Mouse (Mus musculus): ENCODE data around the gene Gm9195. TPM values are rescaled to one million over a fixed set of nuclear protein-coding genes. Genes with fewer than 3 reads are reported as not detected.

The Gm9195 gene
- polyA plus RNA-seq, 1 experiment from 2014 or later = 0.03 TPM

- Histone ChIP-seq H3K4me1 (ENCODE audit: control insufficient read depth, insufficient read depth, low read length) (0 out of 2 replicates have a peak, but pooled peaks cover 3% of the 10 kb centered on the region), H3K4me3 (ENCODE audit: low read depth, low read length) (peak overlapping the region; percentile 37), H3K27ac (replicated peaks; ENCODE audit: low read depth, low read length) (no peak overlapping the region), H3K27me3 (replicated peaks; ENCODE audit: control insufficient read depth, insufficient read depth, low read length) (no peaks in the 10 kb centered on the region), H3K9me3 (ENCODE audit: control insufficient read depth, low read length) (no peaks in the 10 kb centered on the region), H3K4me2 (ENCODE audit: low read depth, low read length) (peak overlapping the region; percentile 66), H3K36me3 (ENCODE audit: control insufficient read depth, insufficient read depth, low read length) (no peaks in the 10 kb centered on the region), H3K9ac (ENCODE audit: low read depth, low read length) (peak overlapping the region; percentile 30)
- no peak for ATAC-seq (ENCODE audit: low read depth)
- peak; percentile 9 for DNase-seq (ENCODE audit: low spot score)
- WGBS = 16% methylated on average over 11 of the region's 11 CpGs
These were observed 15.2 kb upstream of the Gm9195 start for GRCm38 (mm10) chr14:72506723-72507420.

DNA sequence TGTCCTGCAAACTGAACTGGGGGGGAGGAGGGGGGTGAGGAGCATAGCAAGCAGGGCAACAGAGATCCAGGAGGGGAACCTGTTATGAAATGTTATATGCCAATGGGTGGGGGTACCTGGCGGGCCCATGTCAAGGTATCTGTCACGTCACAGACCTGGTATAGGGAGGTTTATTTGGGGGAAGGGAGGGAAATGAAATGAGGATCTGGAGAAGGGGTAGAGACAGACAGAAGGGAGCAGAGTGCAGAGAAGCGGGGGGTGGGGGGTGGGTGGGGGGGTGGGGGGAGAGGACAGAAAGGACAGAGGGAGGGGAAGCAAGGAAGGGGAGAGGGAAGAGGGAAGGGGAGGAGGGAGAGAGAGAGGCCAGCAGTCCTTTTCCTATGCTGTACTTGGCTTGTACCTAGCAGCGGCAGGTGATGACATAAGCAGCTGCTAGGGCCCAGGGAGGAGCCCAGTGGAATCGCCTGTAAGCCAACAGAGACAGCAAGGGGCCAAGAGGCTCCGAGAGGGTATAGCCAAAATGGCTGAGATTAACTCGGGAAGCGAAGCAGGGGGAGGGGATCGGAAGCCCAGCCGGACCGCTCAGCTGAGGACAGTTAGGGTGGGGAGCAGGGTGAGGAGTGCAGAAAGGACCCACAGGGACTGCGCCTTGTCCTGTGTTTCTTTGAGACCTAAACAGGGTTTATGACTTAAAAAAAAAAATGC is 14.5 kb upstream of the Gm9195 start:
- 12% methylated on average over 12 of the region's 12 CpGs for WGBS
- Histone ChIP-seq H3K36me3 (ENCODE audit: control insufficient read depth, insufficient read depth, low read length) (no peaks in the 10 kb centered on the region), H3K4me3 (ENCODE audit: low read depth, low read length) (peak overlapping the region; percentile 37), H3K9ac (ENCODE audit: low read depth, low read length) (peak overlapping the region; percentile 30), H3K4me1 (ENCODE audit: control insufficient read depth, insufficient read depth, low read length) (0 out of 2 replicates have a peak, but pooled peaks cover 3% of the 10 kb centered on the region), H3K27ac (replicated peaks; ENCODE audit: low read depth, low read length) (no peak overlapping the region), H3K4me2 (ENCODE audit: low read depth, low read length) (peak overlapping the region; percentile 66), H3K27me3 (replicated peaks; ENCODE audit: control insufficient read depth, insufficient read depth, low read length) (no peaks in the 10 kb centered on the region), H3K9me3 (ENCODE audit: control insufficient read depth, low read length) (no peaks in the 10 kb centered on the region)
- peak; percentile 72 for ATAC-seq (ENCODE audit: low read depth)
- peak; percentile 55 for DNase-seq (ENCODE audit: low spot score)

DNA sequence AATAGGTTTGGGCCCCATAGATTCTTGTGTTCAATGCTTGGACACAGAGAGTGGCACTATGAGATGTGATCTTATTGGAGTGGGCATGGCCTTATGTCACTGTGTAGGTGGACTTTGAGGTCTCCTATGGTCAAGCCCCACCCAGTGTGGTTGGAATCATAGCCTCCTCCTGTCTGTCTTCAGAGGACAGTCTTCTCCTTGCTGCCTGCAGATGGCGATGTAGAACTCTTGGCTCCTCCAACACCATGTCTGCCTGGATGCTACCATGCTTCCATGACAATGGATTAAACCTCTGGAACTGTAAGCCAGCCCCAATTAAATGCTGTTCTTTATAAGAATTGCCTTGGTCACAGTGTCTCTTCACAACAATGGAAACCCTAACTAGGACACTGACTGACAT is 13.3 kb upstream of the Gm9195 start:
- ATAC-seq (ENCODE audit: low read depth) (no peak), DNase-seq (ENCODE audit: low spot score) (no peak)
- Histone ChIP-seq H3K36me3 (ENCODE audit: control insufficient read depth, insufficient read depth, low read length) (no peaks in the 10 kb centered on the region), H3K4me2 (ENCODE audit: low read depth, low read length) (no peak overlapping the region), H3K27ac (replicated peaks; ENCODE audit: low read depth, low read length) (no peak overlapping the region), H3K9ac (ENCODE audit: low read depth, low read length) (no peak overlapping the region), H3K4me3 (ENCODE audit: low read depth, low read length) (no peak overlapping the region), H3K27me3 (replicated peaks; ENCODE audit: control insufficient read depth, insufficient read depth, low read length) (no peaks in the 10 kb centered on the region), H3K4me1 (ENCODE audit: control insufficient read depth, insufficient read depth, low read length) (0 out of 2 replicates have a peak, but pooled peaks cover 3% of the 10 kb centered on the region), H3K9me3 (ENCODE audit: control insufficient read depth, low read length) (no peaks in the 10 kb centered on the region)
- 85% methylated on average over 1 of the region's 1 CpGs for WGBS

DNA sequence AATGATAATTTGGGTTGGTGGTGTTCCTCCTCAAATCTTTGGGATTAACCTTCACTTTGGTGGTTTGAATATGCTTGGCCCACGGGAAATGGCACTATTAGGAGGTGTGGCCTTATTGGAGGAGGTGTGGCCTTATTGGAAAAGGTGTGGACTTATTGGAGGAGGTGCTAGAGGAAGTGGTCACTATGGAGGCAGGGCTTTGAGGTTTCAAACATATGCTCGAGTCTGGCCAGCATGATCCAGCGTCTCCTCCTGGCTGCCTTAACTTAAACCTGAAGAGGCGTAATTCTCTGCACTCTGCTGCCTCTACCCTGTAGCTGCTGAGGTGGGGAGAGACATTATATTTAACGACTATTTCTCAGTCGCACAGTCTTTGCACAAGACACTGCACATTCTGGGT is 11.6 kb upstream of the Gm9195 start:
- 50% methylated on average over 6 of the region's 6 CpGs for WGBS
- DNase-seq (ENCODE audit: low spot score) = no peak
- H3K36me3 ChIP-seq (ENCODE audit: control insufficient read depth, insufficient read depth, low read length) = no peaks in the 10 kb centered on the region

DNA sequence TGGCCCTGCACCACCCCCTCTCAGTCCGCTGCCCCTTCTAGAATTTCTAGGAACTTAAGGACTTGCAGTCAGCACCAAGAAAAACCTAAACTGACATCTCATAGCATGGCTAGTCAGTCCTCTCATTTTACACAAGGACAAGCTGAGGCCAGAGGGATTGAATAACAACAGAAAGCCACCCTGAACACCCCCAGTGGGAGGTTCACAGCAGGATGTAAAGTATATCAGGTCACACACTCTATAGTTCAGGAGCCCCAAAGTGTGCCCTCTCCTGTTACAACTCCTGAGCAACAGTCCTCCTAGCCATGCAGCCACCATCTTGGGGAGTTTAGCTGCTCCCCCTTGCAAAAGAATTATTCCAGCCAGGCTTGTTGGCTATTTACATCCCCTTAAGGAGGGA is 2.1 kb upstream of the Gm9195 start:
- Histone ChIP-seq H3K36me3 (ENCODE audit: control insufficient read depth, insufficient read depth, low read length) (no peaks in the 10 kb centered on the region), H3K4me2 (ENCODE audit: low read depth, low read length) (no peak overlapping the region), H3K4me1 (ENCODE audit: control insufficient read depth, insufficient read depth, low read length) (no peaks in the 10 kb centered on the region), H3K27me3 (replicated peaks; ENCODE audit: control insufficient read depth, insufficient read depth, low read length) (no peaks in the 10 kb centered on the region), H3K9ac (ENCODE audit: low read depth, low read length) (no peak overlapping the region), H3K9me3 (ENCODE audit: control insufficient read depth, low read length) (no peaks in the 10 kb centered on the region), H3K4me3 (ENCODE audit: low read depth, low read length) (no peak overlapping the region), H3K27ac (replicated peaks; ENCODE audit: low read depth, low read length) (no peak overlapping the region)
- ATAC-seq (ENCODE audit: low read depth) (0 out of 2 replicates have a peak, but pooled peaks have one; percentile 57), DNase-seq (ENCODE audit: low spot score) (no peak)
- WGBS = 57% methylated on average over 1 of the region's 1 CpGs

More for the DNA sequence above, 11.6 kb upstream of the Gm9195 start:
- Histone ChIP-seq H3K4me3 (ENCODE audit: low read depth, low read length) (no peak overlapping the region), H3K27me3 (replicated peaks; ENCODE audit: control insufficient read depth, insufficient read depth, low read length) (no peaks in the 10 kb centered on the region), H3K9me3 (ENCODE audit: control insufficient read depth, low read length) (no peaks in the 10 kb centered on the region), H3K4me1 (ENCODE audit: control insufficient read depth, insufficient read depth, low read length) (0 out of 2 replicates have a peak, but pooled peaks cover 3% of the 10 kb centered on the region), H3K9ac (ENCODE audit: low read depth, low read length) (no peak overlapping the region), H3K27ac (replicated peaks; ENCODE audit: low read depth, low read length) (no peak overlapping the region), H3K4me2 (ENCODE audit: low read depth, low read length) (no peak overlapping the region)
- no peak for ATAC-seq (ENCODE audit: low read depth)

- Histone ChIP-seq H3K27me3 (replicated peaks; ENCODE audit: control insufficient read depth, insufficient read depth, low read length) (no peaks in the 10 kb centered on the region), H3K4me1 (ENCODE audit: control insufficient read depth, insufficient read depth, low read length) (no peaks in the 10 kb centered on the region), H3K9me3 (ENCODE audit: control insufficient read depth, low read length) (no peaks in the 10 kb centered on the region), H3K4me3 (ENCODE audit: low read depth, low read length) (no peak overlapping the region), H3K27ac (replicated peaks; ENCODE audit: low read depth, low read length) (no peak overlapping the region), H3K36me3 (ENCODE audit: control insufficient read depth, insufficient read depth, low read length) (no peaks in the 10 kb centered on the region), H3K4me2 (ENCODE audit: low read depth, low read length) (no peak overlapping the region), H3K9ac (ENCODE audit: low read depth, low read length) (no peak overlapping the region)
- DNase-seq (ENCODE audit: low spot score) (no peak), ATAC-seq (ENCODE audit: low read depth) (no peak)
- WGBS = 90% methylated on average over 3 of the region's 3 CpGs
These were observed 1.3 kb downstream of the Gm9195 start for GRCm38 (mm10) chr14:72490367-72490766.

- Histone ChIP-seq H3K36me3 (ENCODE audit: control insufficient read depth, insufficient read depth, low read length) (no peaks in the 10 kb centered on the region), H3K4me3 (ENCODE audit: low read depth, low read length) (no peak overlapping the region), H3K4me2 (ENCODE audit: low read depth, low read length) (no peak overlapping the region), H3K9me3 (ENCODE audit: control insufficient read depth, low read length) (no peaks in the 10 kb centered on the region), H3K27me3 (replicated peaks; ENCODE audit: control insufficient read depth, insufficient read depth, low read length) (no peaks in the 10 kb centered on the region), H3K9ac (ENCODE audit: low read depth, low read length) (no peak overlapping the region), H3K27ac (replicated peaks; ENCODE audit: low read depth, low read length) (no peak overlapping the region), H3K4me1 (ENCODE audit: control insufficient read depth, insufficient read depth, low read length) (no peaks in the 10 kb centered on the region)
- WGBS = 63% methylated on average over 1 of the region's 1 CpGs
- DNase-seq (ENCODE audit: low spot score) (no peak), ATAC-seq (ENCODE audit: low read depth) (no peak)
These were observed 17.1 kb downstream of the Gm9195 start for GRCm38 (mm10) chr14:72474501-72474900.

GRCm38 (mm10) chr14:72468429-72468828 is 23.2 kb downstream of the Gm9195 start:
- WGBS = 61% methylated on average over 4 of the region's 4 CpGs
- Histone ChIP-seq H3K4me2 (ENCODE audit: low read depth, low read length) (no peak overlapping the region), H3K4me3 (ENCODE audit: low read depth, low read length) (no peak overlapping the region), H3K27ac (replicated peaks; ENCODE audit: low read depth, low read length) (no peak overlapping the region), H3K9ac (ENCODE audit: low read depth, low read length) (no peak overlapping the region), H3K27me3 (replicated peaks; ENCODE audit: control insufficient read depth, insufficient read depth, low read length) (no peaks in the 10 kb centered on the region), H3K36me3 (ENCODE audit: control insufficient read depth, insufficient read depth, low read length) (no peaks in the 10 kb centered on the region), H3K9me3 (ENCODE audit: control insufficient read depth, low read length) (no peaks in the 10 kb centered on the region), H3K4me1 (ENCODE audit: control insufficient read depth, insufficient read depth, low read length) (no peaks in the 10 kb centered on the region)
- DNase-seq (ENCODE audit: low spot score) (no peak), ATAC-seq (ENCODE audit: low read depth) (no peak)
